Mouse (Mus musculus) NIH3T3 (cell line): ENCODE results near the gene Sh3bp5l.
"Not testable (repeated sequence)": the region's sequence is repeated elsewhere in the genome, so short reads cannot be mapped to it uniquely, and the experiment has no call there.

Experiments used
- DNase-seq: peaks from one replicate; pipeline ENCODE4 v3.0.0-alpha.2; 2012; ENCODE audit warnings: low read depth

Gene Sh3bp5l

GRCm38 (mm10) chr11:58330276-58331148 lies at the start of gene Sh3bp5l, which contains the start of gene Zfp672:
Gene Sh3bp5l, plus strand, starts transcription at chr11:58330724.
Gene Zfp672, minus strand, starts transcription at chr11:58330339.
- peak; percentile 94 for DNase-seq

- DNase-seq: no peak
Observed at GRCm38 (mm10) chr11:58281970-58282496, 48.5 kb upstream of the Sh3bp5l start.

- DNase-seq: no peak
Observed at GRCm38 (mm10) chr11:58282518-58282917, 48.0 kb upstream of the Sh3bp5l start.

- no peak for DNase-seq
Observed at GRCm38 (mm10) chr11:58289992-58290682, 40.4 kb upstream of the Sh3bp5l start.

GRCm38 (mm10) chr11:58290812-58291211 lies 39.7 kb upstream of the Sh3bp5l start:
- no peak for DNase-seq

GRCm38 (mm10) chr11:58292791-58293190 lies 37.7 kb upstream of the Sh3bp5l start:
- no peak for DNase-seq

GRCm38 (mm10) chr11:58297396-58297795 lies 33.1 kb upstream of the Sh3bp5l start:
- DNase-seq: no peak

GRCm38 (mm10) chr11:58301057-58301456 lies 29.5 kb upstream of the Sh3bp5l start:
- DNase-seq: peak; percentile 84

GRCm38 (mm10) chr11:58301837-58302754 lies 28.4 kb upstream of the Sh3bp5l start:
- DNase-seq: peak; percentile 98

- no peak for DNase-seq
Observed at GRCm38 (mm10) chr11:58302774-58303445, 27.6 kb upstream of the Sh3bp5l start.

- no peak for DNase-seq
Observed at GRCm38 (mm10) chr11:58303594-58303993, 26.9 kb upstream of the Sh3bp5l start.

- not testable (repeated sequence) for DNase-seq
Observed at GRCm38 (mm10) chr11:58305299-58305698, 25.2 kb upstream of the Sh3bp5l start.

- peak; percentile 97 for DNase-seq
Observed at GRCm38 (mm10) chr11:58306860-58307308, 23.6 kb upstream of the Sh3bp5l start, which contains the start of gene Zfp692. Gene Zfp692, plus strand, starts transcription at chr11:58307069.

GRCm38 (mm10) chr11:58307411-58308080 lies 23.0 kb upstream of the Sh3bp5l start:
- peak; percentile 60 for DNase-seq

GRCm38 (mm10) chr11:58308661-58309060 lies 21.9 kb upstream of the Sh3bp5l start:
- DNase-seq: no peak

GRCm38 (mm10) chr11:58314069-58314468 lies 16.5 kb upstream of the Sh3bp5l start:
- DNase-seq: no peak

GRCm38 (mm10) chr11:58315536-58316168 lies 14.9 kb upstream of the Sh3bp5l start:
- DNase-seq: no peak

- DNase-seq: no peak
Observed at GRCm38 (mm10) chr11:58316344-58316743, 14.2 kb upstream of the Sh3bp5l start.

GRCm38 (mm10) chr11:58316768-58317390 lies 13.6 kb upstream of the Sh3bp5l start:
- no peak for DNase-seq
